Mouse (Mus musculus) CH12.LX (cell line): ENCODE results near the gene Rbm47.

Source experiments
- HCFC1 ChIP-seq: IDR thresholded peaks from 2 replicates; pipeline ENCODE4 v1.6.1; 2012; ENCODE audit warnings: low read depth, mild to moderate bottlenecking, inconsistent platforms, low read length, improper control_type of control experiment
- NELFE ChIP-seq: IDR thresholded peaks from 2 replicates; pipeline ENCODE4 v1.6.1; 2011; ENCODE audit warnings: low read depth, low read length, improper control_type of control experiment
- POLR2A ChIP-seq: IDR thresholded peaks from 2 replicates; pipeline ENCODE4 v1.6.1; 2011; ENCODE audit warnings: low read depth, mild to moderate bottlenecking, improper control_type of control experiment, low read length

DNA sequence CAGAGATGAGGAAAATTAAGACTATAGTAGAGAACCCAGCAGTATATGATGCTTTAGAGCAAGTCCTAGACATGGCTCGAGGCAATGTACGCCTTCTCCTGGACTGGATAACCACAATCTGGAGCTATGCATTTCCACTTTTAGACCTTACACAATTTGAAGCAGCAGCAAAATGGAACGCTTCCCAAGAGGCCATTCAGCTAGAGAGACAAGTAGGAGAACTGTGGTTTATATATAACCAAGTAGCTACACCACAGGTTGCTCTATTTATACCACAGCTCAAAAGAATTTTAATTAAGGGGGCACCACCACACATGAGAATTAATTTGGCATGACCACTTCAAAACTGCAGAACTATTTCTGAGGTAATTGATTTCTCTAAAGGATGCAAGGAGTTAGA is 9.2 kb upstream of the Rbm47 start:
- TF ChIP-seq NELFE: no peak
- no peak for TF ChIP-seq HCFC1
- no peak for TF ChIP-seq POLR2A
